In genomic region chr6:24925076-24925785, GRCm38 (mm10) we compare ENCODE assay signal across 25 mouse cellular contexts. TPM values are rescaled to one million over a fixed set of nuclear protein-coding genes. Genes with fewer than 3 reads are reported as not detected.
DNase-seq lines count a peak whose midpoint lies in the region; TF ChIP-seq lines count a peak whose summit lies in the region.
"Had no signal": no experiment of that assay in that cellular context is flagged by ENCODE, and none has a peak within 500 bp of the region (broad histone marks: within the 10 kb centered on the region; RNA-seq: fewer than 3 reads in every experiment).

No protein-coding gene starts in this region.

- H3K27ac ChIP-seq in cerebellum, adult 2 months (ENCODE audit: insufficient read depth, low read length): no peak overlapping the region
- H3K27ac ChIP-seq: forebrain, embryonic 12.5 days; hindbrain, embryonic 10.5 days; intestine, embryonic 15.5 days; left cerebral cortex, adult 2 months; liver, embryonic 12.5 days had no signal

- no peak for TF ChIP-seq POLR2A in cerebellum, adult 2 months (IDR thresholded peaks at IDR 0.05; ENCODE audit: borderline replicate concordance, insufficient read depth, low read length)

- WGBS in cerebellum, adult 2 months: 39% methylated on average over 11 of the region's 11 CpGs

- H3K4me3 ChIP-seq in cerebellum, adult 2 months (replicated peaks; ENCODE audit: insufficient read depth, low read depth, low read length): no peak overlapping the region
- H3K4me3 ChIP-seq: erythroblast, embryonic 14.5 days; forebrain, embryonic 12.5 days; hindbrain, embryonic 10.5 days; intestine, embryonic 15.5 days; left cerebral cortex, adult 2 months; liver, embryonic 12.5 days had no signal

- no peaks in the 10 kb centered on the region for H3K4me1 ChIP-seq in cerebellum, adult 2 months (ENCODE audit: control insufficient read depth, insufficient read depth, low read length)
- H3K4me1 ChIP-seq: forebrain, embryonic 12.5 days; hindbrain, embryonic 10.5 days; intestine, embryonic 15.5 days; liver, embryonic 12.5 days had no signal

- DNase-seq in cerebellum, adult 2 months: peak; percentile 14 to 20
- DNase-seq in cerebellum, adult 9-10 months: no peak
- peak; percentile 21 to 42 for DNase-seq in cerebellum, postnatal 4 days (ENCODE audit: low spot score in 2 of 2)
- no peak for DNase-seq in cerebellum, adult 11 months
- peak; percentile 19 to 60 for DNase-seq in kidney, adult 8-10 months
- no peak for DNase-seq in kidney, postnatal 14 days
- DNase-seq in right cerebral cortex, postnatal 4 days: peak; percentile 6
- no peak for DNase-seq in right cerebral cortex, adult 2 months (ENCODE audit: low spot score in 2 of 2)
- DNase-seq: adrenal gland, postnatal 10 days; forebrain, postnatal 0 days; gastrocnemius, postnatal 14 days; heart, postnatal 14 days; kidney, postnatal 10 days; liver, postnatal 0 days; lung, postnatal 36 days; thymus, postnatal 14 days had no signal

- TF ChIP-seq CTCF in cerebellum, adult 2 months (IDR thresholded peaks at IDR 0.05; ENCODE audit: borderline replicate concordance, insufficient read depth, low read depth, low read length): no peak

- H3K27me3 ChIP-seq in cerebellum, adult 2 months (ENCODE audit: control insufficient read depth, insufficient read depth, low read length): no peaks in the 10 kb centered on the region
- H3K27me3 ChIP-seq: forebrain, embryonic 12.5 days; intestine, embryonic 15.5 days; liver, embryonic 12.5 days; Patski had no signal

RNA-seq across cellular contexts. Expression of gene Tmem229a, which starts 30.9 kb away (rescaled TPM):
- polyA plus RNA-seq in cerebellum, adult 2 months (2012; rRNA removed): 32.6 and 43.8 TPM in 2 replicates
- polyA plus RNA-seq: erythroblast, embryonic 14.5 days; heart, embryonic 14.5 days; Patski; testis, adult 2 months had no signal

Comparison
In these comparisons a context has a peak if more than half of its experiments do, and no peak if none do; other contexts are left out.
1. DNase-seq: peak in cerebellum, adult 2 months (2 of 2), cerebellum, postnatal 4 days (2 of 2), kidney, adult 8-10 months (2 of 2) and right cerebral cortex, postnatal 4 days (single experiment); none in cerebellum, adult 9-10 months (single experiment), cerebellum, adult 11 months (single experiment), kidney, postnatal 14 days (single experiment) and right cerebral cortex, adult 2 months (0 of 2).